Mouse (Mus musculus) megakaryocyte, embryonic 14.5 days (primary cell): ENCODE measurements around the gene 4933427D14Rik.

ENCODE experiments used
- FLI1 ChIP-seq: IDR thresholded peaks from 2 replicates; pipeline ENCODE4 v1.6.1; 2012; ENCODE audit warnings: low read length, inconsistent platforms, mixed read lengths
- GATA1 ChIP-seq: IDR thresholded peaks from 3 replicates; pipeline ENCODE4 v1.6.1; 2012; ENCODE audit warnings: mixed read lengths, low read length, inconsistent platforms, borderline replicate concordance

DNA sequence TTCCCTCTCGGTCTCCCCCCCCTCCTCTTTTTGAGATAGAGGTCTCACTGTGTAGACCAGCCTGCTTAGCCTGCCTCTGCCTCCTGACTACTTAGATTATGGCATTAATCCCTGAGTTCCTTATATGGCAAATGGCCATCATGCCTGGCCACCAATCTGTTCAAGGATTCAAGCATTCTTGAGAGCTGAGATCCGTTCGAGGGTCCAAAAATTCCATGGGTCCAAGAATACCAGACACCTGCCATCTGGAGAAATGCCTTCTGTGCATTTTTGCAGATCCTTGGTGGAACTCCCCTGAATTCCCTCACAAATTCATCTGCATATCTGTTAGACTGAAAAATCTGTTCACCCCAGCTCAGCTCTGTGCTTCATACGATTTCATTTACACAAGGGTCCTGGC, 16.2 kb upstream of the 4933427D14Rik start:
- no peak for TF ChIP-seq GATA1
- no peak for TF ChIP-seq FLI1
